Mouse (Mus musculus): Measurements from ENCODE around the gene Zbtb9.

- TF ChIP-seq ZC3H11A (IDR thresholded peaks at IDR 0.05; ENCODE audit: borderline replicate concordance, low read depth, low read length) (no peak), ZNF384 (IDR thresholded peaks at IDR 0.05; ENCODE audit: low read depth, low read length) (no peak), HCFC1 (IDR thresholded peaks at IDR 0.05; ENCODE audit: borderline replicate concordance, insufficient read depth, low read length) (no peak), MAFK (IDR thresholded peaks at IDR 0.05; ENCODE audit: insufficient read depth, low read depth, low read length) (no peak)
These were observed 19.8 kb upstream of the Zbtb9 start for GRCm38 (mm10) chr17:26953201-26953600.

All from ES-E14 (cell line).